Mouse (Mus musculus) large intestine, adult 2 months (tissue): ENCODE data around the gene Tmsb4x. TPM values are rescaled to one million over a fixed set of nuclear protein-coding genes. Genes with fewer than 3 reads are reported as not detected.

Source experiments
- DNase-seq: peaks from one replicate; pipeline ENCODE4 v3.0.0-alpha.2; 2012; ENCODE audit warnings: low read depth, low spot score
- WGBS: fragments of 180-500 bp; shearing (Covaris S2); methylation state at CpG from one replicate; pipeline ENCODE4 v1.1.7; 2018; 5-methylcytosine and 5-hydroxymethylcytosine counted together
- polyA plus RNA-seq: library from polyadenylated mRNA; depleted of rRNA; stranded (reverse); fragments of >200 nt; gene quantifications from 2 replicates; pipeline ENCODE4 v1.2.3, GENCODE M21; 2012; rRNA removed

Gene Tmsb4x
- polyA plus RNA-seq, 1 experiment: 536 TPM

DNA sequence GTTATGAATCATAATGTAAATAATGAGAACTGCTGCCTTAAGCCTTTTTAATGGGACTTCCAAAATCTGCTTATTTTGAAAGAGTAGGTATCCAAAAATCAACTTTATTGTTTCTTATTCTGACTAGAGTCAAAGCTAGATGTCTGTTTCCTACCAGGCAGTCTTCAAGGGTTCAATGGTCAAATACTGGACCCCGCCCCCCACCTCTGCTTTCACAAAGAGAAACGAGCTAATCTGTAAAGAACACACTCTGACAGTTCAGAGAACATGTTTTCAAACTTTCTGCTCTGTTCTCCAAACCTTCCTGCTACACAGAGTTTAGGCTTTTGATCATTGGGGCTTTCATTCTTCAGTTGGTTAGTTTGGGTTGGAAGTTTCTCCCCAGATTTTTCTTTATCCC lies 22.8 kb downstream of the Tmsb4x start:
- WGBS: 41% methylated on average over 2 of the region's 2 CpGs
- DNase-seq: no peak

DNA sequence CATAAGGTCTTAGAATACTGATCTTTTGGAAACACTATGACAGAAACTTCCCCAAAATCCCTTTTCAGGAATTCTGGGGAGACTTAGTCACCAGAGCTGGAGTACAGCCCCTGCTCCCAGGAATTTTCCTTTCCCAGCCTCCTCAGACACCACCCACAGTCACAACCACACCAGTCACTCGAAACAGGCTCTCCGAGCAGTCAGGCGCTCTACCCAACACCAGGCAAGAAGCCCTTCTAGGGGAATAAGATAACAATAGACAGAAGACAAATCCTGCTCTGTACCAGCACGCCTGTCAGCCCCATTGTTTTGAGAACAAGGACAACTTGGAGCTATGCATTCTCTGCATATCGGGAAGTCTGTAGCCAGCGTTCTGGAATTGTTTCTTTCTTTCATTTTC lies 25.6 kb downstream of the Tmsb4x start:
- 60% methylated on average over 6 of the region's 6 CpGs for WGBS
- no peak for DNase-seq

DNA sequence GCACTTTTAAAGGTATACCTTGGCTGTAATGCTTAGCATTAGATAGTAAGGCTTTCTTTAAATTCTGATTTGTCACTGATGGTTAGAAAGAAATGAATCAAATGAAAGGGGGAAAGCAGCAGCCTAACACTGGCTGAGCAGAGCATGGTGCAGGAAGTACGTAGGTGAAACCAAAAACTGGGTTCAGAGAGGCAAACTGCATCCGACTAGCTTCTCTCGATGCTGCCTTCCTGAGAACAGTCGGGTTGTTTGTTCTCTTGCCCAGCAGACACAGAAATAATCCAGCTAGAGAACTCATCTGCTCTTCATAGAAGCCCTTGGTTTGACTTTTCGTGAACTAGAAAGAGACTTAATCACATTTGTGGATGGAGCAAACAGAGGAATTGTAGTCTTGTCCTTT lies 26.7 kb downstream of the Tmsb4x start:
- no peak for DNase-seq
- WGBS: 78% methylated on average over 5 of the region's 5 CpGs

DNA sequence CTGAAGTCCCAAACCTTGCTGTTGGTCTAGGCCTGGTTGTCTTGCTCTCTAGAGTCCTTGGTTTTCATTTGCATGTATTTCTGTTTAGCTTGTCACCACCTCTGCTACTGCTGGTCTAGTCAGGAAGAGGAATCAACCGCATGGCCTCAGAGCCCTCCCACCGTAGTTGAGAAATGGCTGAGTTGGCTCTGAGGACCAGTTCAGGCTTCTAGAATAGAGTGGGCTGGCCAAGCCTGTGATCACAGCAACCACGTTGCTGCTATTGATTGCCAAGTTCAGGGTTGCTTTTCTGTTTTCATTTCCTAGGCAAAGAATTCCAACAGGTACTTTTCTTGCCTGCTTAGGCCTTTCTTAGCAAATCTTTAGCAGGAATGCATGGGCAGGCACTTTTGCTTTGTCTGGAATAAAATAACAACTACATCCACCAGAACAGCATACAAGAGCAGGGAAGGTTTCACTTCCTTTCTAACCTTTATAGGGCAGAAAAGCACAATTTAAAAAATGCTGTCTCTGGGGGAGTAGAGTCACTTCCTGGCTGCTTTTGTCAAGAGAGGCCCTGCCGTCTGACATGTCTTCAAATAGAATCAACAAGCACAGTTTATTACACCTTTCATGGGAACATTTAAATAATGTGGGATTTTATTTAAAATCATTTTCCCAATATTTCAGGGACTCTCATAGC lies 29.0 kb downstream of the Tmsb4x start:
- WGBS: 73% methylated on average over 4 of the region's 4 CpGs
- no peak for DNase-seq

DNA sequence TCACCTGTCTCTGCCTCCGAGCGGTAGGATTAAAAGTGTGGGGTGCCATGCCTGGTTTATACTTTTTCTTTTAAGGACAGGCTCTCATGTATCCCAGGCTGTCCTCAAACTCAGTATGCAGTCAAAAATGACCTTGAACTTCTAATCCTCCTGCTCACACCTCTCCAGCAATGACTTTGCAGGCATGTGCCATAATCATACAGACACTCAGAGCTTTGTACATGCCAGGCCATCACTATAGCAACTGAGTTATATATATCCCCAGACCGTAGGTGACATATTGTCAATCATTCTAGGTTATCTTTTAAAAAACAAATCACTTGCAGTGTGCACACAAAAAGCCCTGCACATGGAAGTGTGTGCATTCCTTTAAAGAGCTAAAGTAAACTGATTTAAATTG lies 29.6 kb downstream of the Tmsb4x start:
- DNase-seq: no peak
- WGBS: 83% methylated on average over 3 of the region's 3 CpGs

DNA sequence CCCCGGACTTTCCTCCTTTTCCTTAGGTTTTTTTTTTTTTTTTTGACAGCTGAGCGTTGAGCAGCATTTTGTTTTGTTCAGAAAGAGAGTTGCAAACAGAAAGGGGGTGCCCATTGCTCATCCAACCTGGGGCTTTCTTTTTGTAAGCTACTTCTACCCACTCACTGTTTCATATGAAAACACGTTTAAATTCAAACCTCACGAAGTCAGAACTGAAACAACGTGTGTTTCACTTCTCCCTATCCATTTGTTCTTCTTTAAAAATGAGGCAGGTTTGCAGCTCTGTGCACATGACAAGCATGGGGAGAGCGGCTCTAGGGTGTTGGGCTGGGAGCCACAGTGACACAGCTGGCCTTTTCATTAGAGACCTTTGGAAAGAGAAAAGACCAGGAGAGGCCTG lies 33.8 kb downstream of the Tmsb4x start:
- DNase-seq: no peak
- 77% methylated on average over 6 of the region's 6 CpGs for WGBS

DNA sequence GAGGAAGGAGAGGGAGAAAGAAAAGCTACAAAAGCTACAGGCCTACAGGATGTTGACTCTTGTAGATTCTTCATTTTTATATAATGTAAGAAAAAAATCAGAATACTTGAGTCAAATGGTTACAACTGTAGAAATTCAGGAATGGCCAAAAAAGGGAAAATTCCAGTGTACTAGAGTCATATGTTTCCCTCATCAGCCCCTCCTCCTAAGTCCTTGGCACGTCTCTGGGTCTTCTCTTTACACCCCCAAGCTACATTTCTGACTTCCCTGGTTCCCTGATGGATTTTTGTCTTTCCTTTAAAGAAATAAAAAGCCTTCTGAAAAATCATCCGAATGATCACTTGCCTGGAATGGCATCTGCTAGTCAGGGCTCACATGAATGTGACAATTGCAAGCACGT lies 34.8 kb downstream of the Tmsb4x start:
- no peak for DNase-seq
- WGBS: 75% methylated on average over 3 of the region's 3 CpGs

DNA sequence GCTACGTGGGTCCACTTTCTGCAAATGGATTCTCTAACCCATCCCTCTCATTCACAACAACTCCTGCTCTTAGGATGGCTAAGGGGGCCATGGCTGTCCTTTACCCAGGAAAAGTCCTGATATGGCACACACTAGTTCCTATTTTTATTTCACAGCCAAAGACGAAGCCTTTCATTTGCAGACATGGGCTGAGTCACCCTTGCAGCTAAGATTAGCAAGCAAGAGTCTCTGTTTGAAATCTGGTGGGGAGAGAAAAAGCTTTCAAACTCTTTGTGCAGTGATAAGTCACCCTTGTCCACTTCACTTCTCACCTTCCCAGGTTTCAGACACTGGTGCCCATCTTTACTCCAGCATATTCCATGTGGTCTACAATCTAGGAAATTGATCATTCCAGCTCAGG lies 36.9 kb downstream of the Tmsb4x start:
- DNase-seq: no peak
- WGBS: 74% methylated on average over 2 of the region's 2 CpGs

DNA sequence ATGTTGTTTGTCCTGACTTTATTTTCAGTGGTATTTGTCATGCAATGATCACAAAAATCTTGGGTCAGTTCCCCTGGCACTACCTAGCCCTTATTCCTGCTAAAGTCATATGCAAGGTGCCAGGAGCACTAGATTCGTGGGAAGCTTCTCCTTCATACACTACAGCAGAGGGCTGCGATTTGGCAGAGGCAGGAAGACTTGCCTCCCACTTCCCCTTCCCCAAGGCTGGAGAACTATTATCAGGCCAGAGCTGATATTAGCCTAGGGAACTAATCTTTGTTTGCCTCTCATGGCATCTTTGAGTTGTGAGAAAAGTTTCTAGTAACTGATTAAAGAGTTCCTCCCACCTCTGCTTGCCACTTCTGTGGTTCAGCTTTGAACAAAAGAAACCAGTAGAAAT lies 37.8 kb downstream of the Tmsb4x start:
- 74% methylated on average over 2 of the region's 2 CpGs for WGBS
- DNase-seq: no peak

DNA sequence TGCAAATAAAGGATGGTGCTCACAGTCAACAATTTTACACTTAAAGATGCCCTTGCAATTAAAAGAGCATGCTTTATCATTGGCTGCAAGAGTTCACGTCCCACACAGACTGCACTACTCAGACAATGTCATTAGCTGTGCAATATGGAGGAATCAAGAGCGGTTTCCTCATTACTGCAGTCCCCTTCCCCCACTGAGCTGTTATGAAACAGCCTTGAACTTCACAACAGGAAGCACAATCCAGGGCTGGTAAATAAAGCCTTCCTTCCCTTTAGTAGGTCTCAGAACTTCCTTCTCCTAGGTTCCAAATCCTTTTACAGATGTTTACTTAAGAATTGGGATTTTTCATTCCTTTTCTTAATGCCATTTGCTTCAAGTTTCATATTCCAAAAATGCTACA lies 41.8 kb downstream of the Tmsb4x start:
- 33% methylated on average over 2 of the region's 2 CpGs for WGBS
- DNase-seq: no peak

DNA sequence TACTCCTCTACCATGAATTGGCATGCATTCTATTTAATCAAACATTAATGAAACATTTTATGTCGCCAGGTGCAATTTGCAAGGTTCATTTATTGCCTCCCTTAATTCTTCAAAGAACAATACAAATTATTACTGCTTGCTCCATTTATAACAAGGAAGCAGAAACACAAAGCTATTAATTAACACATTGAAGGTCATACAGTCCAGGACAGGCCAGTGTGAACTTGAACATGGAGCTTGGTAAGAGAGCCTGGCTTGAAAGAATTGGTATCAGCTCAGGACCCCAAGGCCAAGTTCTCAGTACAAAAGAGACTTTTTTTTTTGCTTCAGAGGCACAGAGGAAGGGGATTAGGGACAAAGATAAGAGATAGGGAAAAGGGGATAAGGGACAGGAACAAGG lies 43.1 kb downstream of the Tmsb4x start:
- WGBS: 74% methylated on average over 1 of the region's 1 CpGs
- DNase-seq: no peak

DNA sequence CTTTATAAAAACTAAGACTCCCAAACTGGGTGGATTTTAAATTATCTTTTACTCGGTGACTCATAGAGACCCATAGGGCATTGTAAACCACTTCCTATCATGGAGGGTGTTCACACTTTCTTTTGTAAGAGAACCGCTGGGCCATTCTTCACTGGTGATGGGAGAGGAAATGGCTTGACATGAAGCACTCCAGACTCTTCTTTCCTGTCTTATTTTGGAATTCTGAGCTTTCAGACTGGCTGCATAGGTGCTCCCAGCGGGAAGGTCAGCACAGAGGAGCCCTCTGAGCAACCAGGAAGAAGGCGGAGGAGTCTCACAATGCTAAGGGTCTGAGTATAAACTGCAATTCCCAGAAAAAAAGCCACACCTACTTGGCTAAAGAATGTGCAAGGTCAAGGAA lies 51.4 kb downstream of the Tmsb4x start:
- no peak for DNase-seq
- WGBS: 58% methylated on average over 4 of the region's 4 CpGs

Other genes with a start within 250 kb of the Tmsb4x start
- gene Tlr8, start 55.0 kb upstream of the Tmsb4x start, polyA plus RNA-seq: 0.10 and 0.97 TPM in 2 replicates
- gene Tlr7, start 121.2 kb upstream of the Tmsb4x start, polyA plus RNA-seq: 0.29 and 0.60 TPM in 2 replicates
- gene Prps2, start 173.4 kb upstream of the Tmsb4x start, polyA plus RNA-seq: 7.1 and 13.3 TPM in 2 replicates